Mouse (Mus musculus): ENCODE data around the gene Pim3.

DNA sequence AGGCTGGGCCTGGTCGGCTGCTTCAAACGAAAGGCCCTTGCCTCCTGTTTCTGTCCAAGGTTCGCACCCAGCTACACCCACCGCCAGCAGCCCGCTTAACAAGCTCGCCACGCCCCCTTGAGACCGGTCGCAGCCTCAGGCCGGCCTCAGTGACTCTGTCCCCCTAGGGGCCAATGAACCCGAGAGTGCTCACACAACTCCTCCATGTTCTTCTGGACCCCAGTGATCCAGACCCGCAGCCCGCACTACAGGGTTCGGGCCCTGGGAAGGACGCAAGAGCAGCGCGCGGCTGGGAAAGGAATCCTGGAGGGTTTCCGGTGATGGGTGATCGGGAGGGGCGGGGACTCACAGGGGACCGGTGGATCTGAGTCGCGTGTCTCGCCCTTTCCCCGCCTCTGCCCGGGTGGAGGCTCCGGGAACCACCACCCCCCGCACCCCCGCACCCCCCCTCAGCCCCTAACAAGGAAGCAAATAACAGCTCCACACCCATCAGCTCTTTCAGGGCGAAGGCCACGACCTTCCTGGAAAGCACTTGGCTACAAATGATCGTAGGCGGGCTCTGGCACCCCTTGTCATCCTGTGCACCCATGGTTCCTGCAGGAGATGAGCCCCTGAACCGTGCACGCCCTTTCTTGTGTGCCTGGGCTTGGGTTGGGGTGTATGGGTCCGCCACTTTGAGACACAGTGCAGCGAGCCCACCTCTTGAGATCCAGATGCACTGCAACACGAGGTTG is 24.6 kb upstream of the Pim3 start:
- TF ChIP-seq POLR2A (IDR thresholded peaks at IDR 0.05; ENCODE audit: low read depth, low read length) (no peak), CTCF (conservative IDR thresholded peaks at IDR 0.05; ENCODE audit: insufficient read depth, insufficient read length, low read depth, low read length) (no peak)
